ENCODE assay signal across 8 mouse cellular contexts in genomic region chr5:115531671-115532270, GRCm38 (mm10). TPM values are rescaled to one million over a fixed set of nuclear protein-coding genes. Genes with fewer than 3 reads are reported as not detected.
A peak's percentile ranks its signal among the peaks of the same experiment; 100 is the strongest.
DNase-seq lines count a peak whose midpoint lies in the region; ATAC-seq and TF ChIP-seq lines count a peak whose summit lies in the region.

No protein-coding gene starts in this region.

- peak overlapping the region; percentile 62 for H3K27ac ChIP-seq in intestine, embryonic 14.5 days (ENCODE audit: low read depth)
- peak overlapping the region; percentile 89 for H3K27ac ChIP-seq in limb, embryonic 13.5 days
- no peak overlapping the region for H3K27ac ChIP-seq in midbrain, postnatal 0 days (ENCODE audit: low read depth, low read length)

- peak; percentile 81 for DNase-seq in ovary, adult 18-20 months (ENCODE audit: low spot score)
- DNase-seq in ovary, postnatal 10 days (ENCODE audit: low spot score): no peak
- peak; percentile 80 to 86 for DNase-seq in cerebellum, adult 18-20 months
- peak; percentile 88 to 91 for DNase-seq in gastrocnemius, adult 8-10 months (ENCODE audit: low spot score in 2 of 2)
- no peak for DNase-seq in intestine, embryonic 14.5 days (ENCODE audit: low spot score)
- DNase-seq in midbrain, postnatal 0 days (ENCODE audit: low spot score): peak; percentile 83
- no peak for DNase-seq in retina, postnatal 1 day

- peak; percentile 60 for ATAC-seq in intestine, embryonic 14.5 days (replicated peaks; ENCODE audit: low FRiP score, low TSS enrichment, low read depth)
- peak; percentile 67 for ATAC-seq in limb, embryonic 13.5 days (ENCODE audit: low FRiP score, low read depth)
- ATAC-seq in midbrain, postnatal 0 days (ENCODE audit: low FRiP score): peak; percentile 52; the same call in 1 of the 2 replicates

- no peaks in the 10 kb centered on the region for H3K36me3 ChIP-seq in intestine, embryonic 14.5 days (ENCODE audit: control insufficient read depth, insufficient read depth, low read length)
- H3K36me3 ChIP-seq in limb, embryonic 13.5 days: no peaks in the 10 kb centered on the region
- H3K36me3 ChIP-seq in midbrain, postnatal 0 days (ENCODE audit: insufficient read depth, low read length): no peaks in the 10 kb centered on the region

- peaks cover 75% of the 10 kb centered on the region for H3K4me1 ChIP-seq in intestine, embryonic 14.5 days (replicated peaks; ENCODE audit: control insufficient read depth, insufficient read depth, low read length)
- H3K4me1 ChIP-seq in limb, embryonic 13.5 days: peaks cover 79% of the 10 kb centered on the region
- 0 out of 2 replicates have a peak, but pooled peaks cover 2% of the 10 kb centered on the region for H3K4me1 ChIP-seq in midbrain, postnatal 0 days (ENCODE audit: insufficient read depth, low read length)

- 25% methylated on average over 18 of the region's 18 CpGs for WGBS in intestine, embryonic 14.5 days
- WGBS in limb, embryonic 13.5 days: 22% methylated on average over 18 of the region's 18 CpGs
- 49% methylated on average over 18 of the region's 18 CpGs for WGBS in midbrain, postnatal 0 days

- no peak for TF ChIP-seq CTCF in midbrain, postnatal 0 days (IDR thresholded peaks at IDR 0.05)

- no peaks in the 10 kb centered on the region for H3K9me3 ChIP-seq in intestine, embryonic 14.5 days (ENCODE audit: control insufficient read depth, low read length)
- H3K9me3 ChIP-seq in limb, embryonic 13.5 days: no peaks in the 10 kb centered on the region
- no peaks in the 10 kb centered on the region for H3K9me3 ChIP-seq in midbrain, postnatal 0 days (ENCODE audit: low read length)

- H3K4me3 ChIP-seq in intestine, embryonic 14.5 days (ENCODE audit: low read depth, low read length): no peak overlapping the region
- no peak overlapping the region for H3K4me3 ChIP-seq in limb, embryonic 13.5 days
- H3K4me3 ChIP-seq in midbrain, postnatal 0 days (ENCODE audit: low read depth, low read length): no peak overlapping the region

- H3K27me3 ChIP-seq in intestine, embryonic 14.5 days (replicated peaks; ENCODE audit: control insufficient read depth, insufficient read depth, low read length): no peaks in the 10 kb centered on the region
- no peaks in the 10 kb centered on the region for H3K27me3 ChIP-seq in limb, embryonic 13.5 days
- H3K27me3 ChIP-seq in midbrain, postnatal 0 days (ENCODE audit: insufficient read depth, low read length): no peaks in the 10 kb centered on the region

- H3K9ac ChIP-seq in intestine, embryonic 14.5 days (ENCODE audit: low read length): peak overlapping the region; percentile 22; the same call in 1 of the 2 replicates
- H3K9ac ChIP-seq in limb, embryonic 13.5 days: peak overlapping the region; percentile 55
- H3K9ac ChIP-seq in midbrain, postnatal 0 days (replicated peaks; ENCODE audit: low read length, poor library complexity, severe bottlenecking): no peak overlapping the region

- H3K4me2 ChIP-seq in intestine, embryonic 14.5 days (ENCODE audit: low read length): peak overlapping the region; percentile 29; the same call in 1 of the 2 replicates
- H3K4me2 ChIP-seq in limb, embryonic 13.5 days (replicated peaks): peak overlapping the region; percentile 40
- H3K4me2 ChIP-seq in midbrain, postnatal 0 days (ENCODE audit: low read depth, low read length, poor library complexity, severe bottlenecking): no peak overlapping the region

RNA-seq across cellular contexts. Expression of gene Pxn, which starts 25.3 kb away (rescaled TPM):
- total RNA-seq in gastrocnemius, adult 8-10 months (2022): 10 to 100 TPM; 76.0 to 89.9 (median 78.1) TPM
- 16.8 and 19.3 TPM in 2 replicates for polyA plus RNA-seq in intestine, embryonic 14.5 days (2014; fragmentation: Nextera tagmentation; extraction: Ambion mirVana)
- 46.9 and 54.0 TPM in 2 replicates for polyA plus RNA-seq in limb, embryonic 13.5 days (2015; fragmentation: Nextera tagmentation; extraction: Ambion mirVana)
- 34.6 and 39.4 TPM in 2 replicates for total RNA-seq in midbrain, postnatal 0 days (2014; rRNA removed)
- 15.3 and 15.9 TPM in 2 replicates for polyA plus RNA-seq in midbrain, postnatal 0 days (2015; fragmentation: Nextera tagmentation; extraction: Ambion mirVana)

RNA-seq across cellular contexts. Expression of gene Rplp0, which starts 27.5 kb away (rescaled TPM):
- total RNA-seq in gastrocnemius, adult 8-10 months (2022): 100 to 1,000 TPM; 566 to 724 (median 629) TPM
- polyA plus RNA-seq in intestine, embryonic 14.5 days (2014; fragmentation: Nextera tagmentation; extraction: Ambion mirVana): 2,116 and 2,150 TPM in 2 replicates
- polyA plus RNA-seq in limb, embryonic 13.5 days (2015; fragmentation: Nextera tagmentation; extraction: Ambion mirVana): 1,446 and 1,459 TPM in 2 replicates
- 1,612 and 1,828 TPM in 2 replicates for total RNA-seq in midbrain, postnatal 0 days (2014; rRNA removed)
- 779 and 814 TPM in 2 replicates for polyA plus RNA-seq in midbrain, postnatal 0 days (2015; fragmentation: Nextera tagmentation; extraction: Ambion mirVana)

RNA-seq across cellular contexts. Expression of gene Gcn1l1, which starts 33.3 kb away (rescaled TPM):
- total RNA-seq in gastrocnemius, adult 8-10 months (2022): 10 to 100 TPM; 28.1 to 31.2 (median 30.6) TPM
- 43.6 and 44.8 TPM in 2 replicates for polyA plus RNA-seq in intestine, embryonic 14.5 days (2014; fragmentation: Nextera tagmentation; extraction: Ambion mirVana)
- 46.1 and 48.2 TPM in 2 replicates for polyA plus RNA-seq in limb, embryonic 13.5 days (2015; fragmentation: Nextera tagmentation; extraction: Ambion mirVana)
- total RNA-seq in midbrain, postnatal 0 days (2014; rRNA removed): 72.9 and 75.1 TPM in 2 replicates
- 24.7 and 26.6 TPM in 2 replicates for polyA plus RNA-seq in midbrain, postnatal 0 days (2015; fragmentation: Nextera tagmentation; extraction: Ambion mirVana)

RNA-seq across cellular contexts. Expression of gene Sirt4, which starts 47.2 kb away (rescaled TPM):
- total RNA-seq in gastrocnemius, adult 8-10 months (2022): 10 to 100 TPM in 1 of 4 experiments, 1 to 10 TPM in 3; 7.2 to 13.5 (median 9.4) TPM
- polyA plus RNA-seq in intestine, embryonic 14.5 days (2014; fragmentation: Nextera tagmentation; extraction: Ambion mirVana): 15.2 and 21.5 TPM in 2 replicates
- 25.8 and 27.5 TPM in 2 replicates for polyA plus RNA-seq in limb, embryonic 13.5 days (2015; fragmentation: Nextera tagmentation; extraction: Ambion mirVana)
- total RNA-seq in midbrain, postnatal 0 days (2014; rRNA removed): 19.5 and 25.6 TPM in 2 replicates
- 22.4 and 27.0 TPM in 2 replicates for polyA plus RNA-seq in midbrain, postnatal 0 days (2015; fragmentation: Nextera tagmentation; extraction: Ambion mirVana)

Comparison
In these comparisons a context has a peak if more than half of its experiments do, and no peak if none do; other contexts are left out.
1. DNase-seq: peak in ovary, adult 18-20 months (single experiment), cerebellum, adult 18-20 months (2 of 2), gastrocnemius, adult 8-10 months (2 of 2) and midbrain, postnatal 0 days (single experiment); none in ovary, postnatal 10 days (single experiment), intestine, embryonic 14.5 days (single experiment) and retina, postnatal 1 day (single experiment).
2. Peak in every context shown above with its lines, with median percentiles within 50 percentile points of each other: ATAC-seq.